Mouse (Mus musculus) embryonic facial prominence, embryonic 15.5 days (tissue): ENCODE results near the gene Ifi27l2b. TPM values are rescaled to one million over a fixed set of nuclear protein-coding genes. Genes with fewer than 3 reads are reported as not detected.
"Not testable (repeated sequence)": the region's sequence is repeated elsewhere in the genome, so short reads cannot be mapped to it uniquely, and the experiment has no call there.

Experiments
- ATAC-seq: fragments of 200-750 bp; cut with Nextera tagmentation; 2 replicates; pipeline ENCODE4 v1.8.0; 2017; ENCODE audit warnings: low read depth, moderate TSS enrichment; ENCODE audit not compliant: insufficient number of reproducible peaks, low FRiP score, low TSS enrichment
- H3K27ac ChIP-seq: fragments of 300-500 bp; sonication (generic); replicated peaks from 2 replicates; pipeline ENCODE4 v1.5.1; 2015; ENCODE audit warnings: mild to moderate bottlenecking, inconsistent platforms
- H3K27me3 ChIP-seq: fragments of 300-500 bp; sonication (generic); 2 replicates; pipeline ENCODE4 v1.6.1; 2015; ENCODE audit warnings: inconsistent platforms
- H3K36me3 ChIP-seq: fragments of 300-500 bp; sonication (generic); 2 replicates; pipeline ENCODE4 v1.6.1; 2015; ENCODE audit warnings: mild to moderate bottlenecking, inconsistent platforms
- H3K4me1 ChIP-seq: fragments of 300-500 bp; sonication (generic); 2 replicates; pipeline ENCODE4 v1.6.1; 2015; ENCODE audit warnings: inconsistent platforms
- H3K4me2 ChIP-seq: fragments of 300-500 bp; sonication (generic); replicated peaks from 2 replicates; pipeline ENCODE4 v1.6.1; 2015; ENCODE audit warnings: mild to moderate bottlenecking, inconsistent platforms
- H3K4me3 ChIP-seq: fragments of 300-500 bp; sonication (generic); replicated peaks from 2 replicates; pipeline ENCODE4 v1.5.1; 2015; ENCODE audit warnings: mild to moderate bottlenecking, inconsistent platforms
- H3K9ac ChIP-seq: fragments of 300-500 bp; sonication (generic); 2 replicates; pipeline ENCODE4 v1.6.1; 2015; ENCODE audit warnings: inconsistent platforms
- H3K9me3 ChIP-seq: fragments of 300-500 bp; sonication (generic); replicated peaks from 2 replicates; pipeline ENCODE4 v1.6.1; 2016; ENCODE audit warnings: inconsistent platforms
- WGBS: fragments of 180-500 bp; shearing (Covaris S2); methylation state at CpG from one replicate; pipeline ENCODE4 v1.1.7; 2015; 5-methylcytosine and 5-hydroxymethylcytosine counted together
- polyA plus RNA-seq: library from polyadenylated mRNA; unstranded; fragments of >200 nt; fragmentation: Nextera tagmentation; extraction: Ambion mirVana; gene quantifications from 2 replicates; pipeline ENCODE4 v1.2.1, GENCODE M21; 2015

The Ifi27l2b gene
- polyA plus RNA-seq, 1 experiment from 2014 or later, result 0.15 TPM

- Histone ChIP-seq H3K9me3 (no peaks in the 10 kb centered on the region), H3K36me3 (no peaks in the 10 kb centered on the region), H3K4me1 (no peaks in the 10 kb centered on the region), H3K9ac (no peak overlapping the region), H3K4me3 (no peak overlapping the region), H3K27ac (no peak overlapping the region), H3K27me3 (no peaks in the 10 kb centered on the region), H3K4me2 (no peak overlapping the region)
- no peak for ATAC-seq
- WGBS, result 79% methylated on average over 2 of the region's 2 CpGs
Observed at GRCm38 (mm10) chr12:103482781-103483180, 25.8 kb upstream of the Ifi27l2b start.

GRCm38 (mm10) chr12:103481671-103482070 lies 24.6 kb upstream of the Ifi27l2b start:
- Histone ChIP-seq H3K4me2 (no peak overlapping the region), H3K9me3 (no peaks in the 10 kb centered on the region), H3K4me1 (no peaks in the 10 kb centered on the region), H3K36me3 (no peaks in the 10 kb centered on the region), H3K27ac (no peak overlapping the region), H3K9ac (no peak overlapping the region), H3K27me3 (no peaks in the 10 kb centered on the region), H3K4me3 (no peak overlapping the region)
- 75% methylated on average over 5 of the region's 5 CpGs for WGBS
- no peak for ATAC-seq

DNA sequence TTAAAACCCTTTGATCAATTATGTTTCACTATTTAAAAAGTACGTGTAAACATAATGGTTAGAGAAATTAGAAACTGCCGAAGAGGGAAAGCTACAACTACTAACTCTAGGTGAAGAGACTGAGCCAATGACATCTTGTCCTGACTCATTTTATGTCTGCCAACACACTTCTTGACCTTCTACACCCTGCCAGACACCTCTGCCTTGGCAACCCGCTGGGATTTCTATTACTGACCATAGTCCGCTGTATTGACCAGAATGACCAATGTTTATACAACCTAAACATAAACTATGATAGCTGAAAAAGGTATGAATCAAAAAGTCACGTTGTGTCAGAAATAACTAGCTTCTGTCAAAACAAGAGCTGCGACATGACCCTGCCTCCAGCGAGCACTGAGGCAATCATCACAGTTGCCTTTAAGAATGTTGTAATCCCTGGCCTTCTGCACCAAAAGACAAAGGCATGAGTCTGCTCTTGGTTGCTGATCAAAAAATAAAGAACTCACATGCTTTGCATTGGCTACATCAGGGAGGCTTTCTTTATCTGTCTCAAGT lies 20.5 kb upstream of the Ifi27l2b start:
- Histone ChIP-seq H3K27me3 (no peaks in the 10 kb centered on the region), H3K27ac (no peak overlapping the region)
- 72% methylated on average over 7 of the region's 7 CpGs for WGBS

GRCm38 (mm10) chr12:103476779-103477389 lies 19.9 kb upstream of the Ifi27l2b start:
- Histone ChIP-seq H3K27ac (no peak overlapping the region), H3K4me2 (no peak overlapping the region), H3K27me3 (no peaks in the 10 kb centered on the region), H3K36me3 (no peaks in the 10 kb centered on the region), H3K4me3 (no peak overlapping the region), H3K4me1 (no peaks in the 10 kb centered on the region), H3K9me3 (no peaks in the 10 kb centered on the region), H3K9ac (no peak overlapping the region)
- no peak for ATAC-seq
- WGBS, result 63% methylated on average over 1 of the region's 1 CpGs

More for the DNA sequence above, 20.5 kb upstream of the Ifi27l2b start:
- no peaks in the 10 kb centered on the region for H3K9me3 ChIP-seq
- H3K4me3 ChIP-seq, result no peak overlapping the region
- no peak for ATAC-seq
- no peaks in the 10 kb centered on the region for H3K36me3 ChIP-seq
- H3K4me1 ChIP-seq, result no peaks in the 10 kb centered on the region
- H3K4me2 ChIP-seq, result no peak overlapping the region
- H3K9ac ChIP-seq, result no peak overlapping the region

- H3K36me3 ChIP-seq, result no peaks in the 10 kb centered on the region
- H3K4me1 ChIP-seq, result no peaks in the 10 kb centered on the region
- H3K9me3 ChIP-seq, result no peaks in the 10 kb centered on the region
- no peak overlapping the region for H3K27ac ChIP-seq
- WGBS, result 39% methylated on average over 2 of the region's 2 CpGs
- no peak overlapping the region for H3K9ac ChIP-seq
- ATAC-seq, result no peak
- no peaks in the 10 kb centered on the region for H3K27me3 ChIP-seq
- H3K4me3 ChIP-seq, result no peak overlapping the region
- H3K4me2 ChIP-seq, result no peak overlapping the region
Observed at GRCm38 (mm10) chr12:103474481-103474880, 17.5 kb upstream of the Ifi27l2b start.

- H3K4me1 ChIP-seq, H3K4me2 ChIP-seq, H3K9me3 ChIP-seq, ATAC-seq, H3K27me3 ChIP-seq, H3K36me3 ChIP-seq, H3K9ac ChIP-seq, H3K27ac ChIP-seq, H3K4me3 ChIP-seq: not testable (repeated sequence)
- WGBS, result no CpG with 5 or more reads among the region's 1 CpGs
Observed at GRCm38 (mm10) chr12:103456727-103457126, 296 bp downstream of the Ifi27l2b start.

DNA sequence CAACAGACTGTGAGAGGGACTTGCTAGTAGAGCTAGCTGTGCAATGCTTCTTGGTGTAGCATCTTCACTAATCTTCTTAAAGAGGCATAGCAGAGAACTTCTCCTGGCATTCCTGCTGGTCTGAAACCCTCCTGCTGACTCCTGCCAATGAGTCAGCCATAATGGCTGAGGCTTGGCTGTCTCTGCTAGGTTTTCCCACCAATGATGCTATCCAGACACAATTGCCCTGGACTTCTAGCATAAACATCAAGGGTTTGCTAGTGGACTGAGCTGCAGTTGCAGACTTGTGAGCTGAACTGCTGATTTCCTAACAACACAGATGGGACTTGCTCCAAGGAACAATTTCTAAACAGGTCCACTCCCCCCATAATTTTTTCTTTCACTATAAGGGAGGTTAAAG lies 3.7 kb downstream of the Ifi27l2b start:
- Histone ChIP-seq H3K4me1 (no peaks in the 10 kb centered on the region), H3K36me3 (no peaks in the 10 kb centered on the region), H3K4me3 (no peak overlapping the region), H3K4me2 (no peak overlapping the region), H3K9me3 (no peaks in the 10 kb centered on the region), H3K27me3 (no peaks in the 10 kb centered on the region; the same call in 1 of the 2 replicates), H3K9ac (no peak overlapping the region), H3K27ac (no peak overlapping the region)
- ATAC-seq, result no peak

DNA sequence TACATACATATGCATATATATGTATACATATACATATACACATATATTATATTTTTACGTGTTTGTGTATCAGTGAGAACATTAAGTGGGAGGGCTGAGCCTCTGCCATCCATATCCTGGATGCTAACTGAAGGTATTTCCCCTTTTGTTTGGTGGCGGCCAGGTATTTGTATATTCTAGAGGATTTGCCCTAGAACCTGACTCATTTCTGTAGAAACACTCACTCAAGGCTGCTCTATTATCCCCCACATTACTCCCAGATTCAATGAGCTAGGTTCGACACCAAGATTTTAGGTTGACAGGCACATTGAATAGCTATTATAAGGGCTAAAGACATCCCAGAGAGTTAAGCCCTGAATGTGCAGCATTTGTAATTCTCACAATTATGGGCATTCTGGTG lies 12.0 kb downstream of the Ifi27l2b start:
- H3K9me3 ChIP-seq, result no peaks in the 10 kb centered on the region
- no peaks in the 10 kb centered on the region for H3K4me1 ChIP-seq
- no peaks in the 10 kb centered on the region for H3K36me3 ChIP-seq
- no peak overlapping the region for H3K4me3 ChIP-seq
- no peaks in the 10 kb centered on the region; the same call in 1 of the 2 replicates for H3K27me3 ChIP-seq
- H3K4me2 ChIP-seq, result no peak overlapping the region
- no peak overlapping the region for H3K9ac ChIP-seq
- 79% methylated on average over 3 of the region's 3 CpGs for WGBS
- ATAC-seq, result no peak
- no peak overlapping the region for H3K27ac ChIP-seq

- not testable (repeated sequence) for ATAC-seq, H3K4me3 ChIP-seq, H3K27me3 ChIP-seq, H3K27ac ChIP-seq, H3K9me3 ChIP-seq, H3K4me2 ChIP-seq, H3K9ac ChIP-seq, H3K4me1 ChIP-seq, H3K36me3 ChIP-seq
- 32% methylated on average over 6 of the region's 7 CpGs for WGBS
Observed at GRCm38 (mm10) chr12:103444261-103444660, 12.8 kb downstream of the Ifi27l2b start.

DNA sequence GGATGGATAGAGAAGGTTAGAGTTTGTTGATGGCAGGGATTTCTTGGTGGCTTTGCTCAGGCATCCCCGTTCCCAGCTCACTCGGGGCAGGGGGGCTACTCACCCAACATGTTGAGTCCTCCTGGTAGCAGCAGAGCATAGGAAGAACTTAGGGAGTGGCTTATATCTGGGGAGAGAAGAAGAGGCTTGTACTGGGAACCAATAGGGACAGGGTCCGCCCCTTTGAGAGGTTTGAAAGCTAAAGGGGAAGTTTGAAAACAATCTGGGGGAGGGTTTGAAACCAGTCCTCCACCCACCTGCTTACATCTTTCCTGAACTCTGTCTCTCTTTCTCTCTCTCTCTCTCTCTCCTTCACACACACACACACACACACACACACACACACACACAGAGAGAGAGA lies 13.5 kb downstream of the Ifi27l2b start, which contains the start of gene Ifi27l2a:
TSS of gene Ifi27l2a (minus strand) at position 157 of the 400 bp plus-strand sequence.
- no peaks in the 10 kb centered on the region for H3K9me3 ChIP-seq
- no peaks in the 10 kb centered on the region for H3K36me3 ChIP-seq
- no peak within 1 kb of the TSS for H3K27ac ChIP-seq
- no peak for ATAC-seq
- no peak within 1 kb of the TSS for H3K9ac ChIP-seq
- H3K27me3 ChIP-seq, result no peaks in the 10 kb centered on the region
- no peaks in the 10 kb centered on the region for H3K4me1 ChIP-seq
- no peak within 1 kb of the TSS for H3K4me3 ChIP-seq
- no peak within 1 kb of the TSS for H3K4me2 ChIP-seq
- WGBS, result 31% methylated on average over 3 of the region's 3 CpGs

- H3K4me1 ChIP-seq, result no peaks in the 10 kb centered on the region
Observed at GRCm38 (mm10) chr12:103437601-103438000, 19.4 kb downstream of the Ifi27l2b start.

DNA sequence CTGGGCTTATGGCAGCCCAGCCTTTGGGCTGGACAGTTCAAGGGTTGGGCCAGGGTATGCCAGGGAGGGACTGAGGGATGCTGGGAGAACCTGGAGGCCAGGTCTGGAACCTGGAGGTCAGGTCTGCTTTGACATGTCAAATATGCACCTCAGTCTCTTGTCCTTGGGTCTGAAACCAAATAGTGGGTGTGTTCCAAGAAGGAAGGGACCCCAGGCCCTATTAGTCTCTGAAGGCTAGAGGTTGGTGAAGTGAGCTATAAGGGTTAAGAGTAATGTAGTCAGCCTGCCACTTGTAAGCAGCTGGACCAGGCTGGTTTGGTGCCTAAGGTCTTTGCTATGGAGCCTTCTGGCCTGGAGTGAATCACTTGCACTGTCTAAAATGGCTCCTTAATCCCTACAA lies 22.2 kb downstream of the Ifi27l2b start:
- H3K27ac ChIP-seq, result no peak overlapping the region
- peak overlapping the region; percentile 41; the same call in 1 of the 2 replicates for H3K4me2 ChIP-seq

More at GRCm38 (mm10) chr12:103437601-103438000, 19.4 kb downstream of the Ifi27l2b start:
- no peaks in the 10 kb centered on the region for H3K9me3 ChIP-seq
- H3K4me2 ChIP-seq, result no peak overlapping the region
- no peak overlapping the region for H3K4me3 ChIP-seq
- 74% methylated on average over 1 of the region's 1 CpGs for WGBS
- H3K9ac ChIP-seq, result no peak overlapping the region
- H3K36me3 ChIP-seq, result no peaks in the 10 kb centered on the region
- H3K27me3 ChIP-seq, result no peaks in the 10 kb centered on the region
- ATAC-seq, result no peak
- H3K27ac ChIP-seq, result no peak overlapping the region

More for the DNA sequence above, 22.2 kb downstream of the Ifi27l2b start:
- Histone ChIP-seq H3K4me1 (no peaks in the 10 kb centered on the region), H3K4me3 (peak overlapping the region; percentile 38), H3K27me3 (no peaks in the 10 kb centered on the region), H3K9me3 (no peaks in the 10 kb centered on the region), H3K9ac (no peak overlapping the region), H3K36me3 (no peaks in the 10 kb centered on the region)
- no peak for ATAC-seq
